Mouse (Mus musculus) myocyte (in vitro differentiated cells): ENCODE measurements at regions not wholly inside any gene's neighbourhood (a gene's known extent, or its start where the extent isn't known, plus 50 kb on each side); places are given as distances from the start of the nearest gene placed in this dataset.

Source experiments
- CEBPB ChIP-seq: IDR thresholded peaks from 2 replicates; pipeline ENCODE4 v1.6.1; 2011; ENCODE audit warnings: mild to moderate bottlenecking, moderate library complexity; ENCODE audit not compliant: poor library complexity, insufficient read depth, severe bottlenecking
- E2F4 ChIP-seq: IDR thresholded peaks from one replicate; pipeline ENCODE4 v1.6.1; 2011; ENCODE audit warnings: mild to moderate bottlenecking, control low read depth, moderate library complexity; ENCODE audit not compliant: insufficient read depth
- MYOD1 ChIP-seq, 3 experiments: IDR thresholded peaks; one replicate each; pipeline ENCODE4 v1.6.1; 2011; ENCODE audit warnings: control low read depth in 2 of 3, low read depth in 2 of 3, mild to moderate bottlenecking in 2 of 3, moderate library complexity in 1 of 3; ENCODE audit not compliant: insufficient read length in 2 of 3, control insufficient read depth in 1 of 3
- MYOG ChIP-seq, 3 experiments: IDR thresholded peaks; one replicate each; pipeline ENCODE4 v1.6.1; 2011; ENCODE audit warnings: control low read depth in 2 of 3, low read depth in 2 of 3, mild to moderate bottlenecking in 2 of 3; ENCODE audit not compliant: insufficient read length in 2 of 3, control insufficient read depth in 1 of 3, insufficient read depth in 1 of 3
- POLR2A ChIP-seq: IDR thresholded peaks from one replicate; pipeline ENCODE4 v1.6.1; 2011; ENCODE audit warnings: low read depth, mild to moderate bottlenecking, control low read depth, moderate library complexity; ENCODE audit not compliant: insufficient read length

- no peak for TF ChIP-seq POLR2A
- TF ChIP-seq MYOG (IDR thresholded peaks at IDR 0.05; ENCODE audit: control insufficient read depth in 1 of 3, insufficient read depth in 1 of 3, insufficient read length in 2 of 3, low read depth in 2 of 3) = no peak
- no peak for TF ChIP-seq CEBPB
- no peak for TF ChIP-seq MYOD1 (IDR thresholded peaks at IDR 0.05; ENCODE audit: control insufficient read depth in 1 of 3, insufficient read length in 2 of 3, low read depth in 2 of 3)
- TF ChIP-seq E2F4 = no peak
Measured at GRCm38 (mm10) chr1:12092564-12093504, 678.9 kb downstream of the A830018L16Rik start.
